Mouse (Mus musculus) forebrain, embryonic 16.5 days (tissue): ENCODE measurements around the gene Cpsf4l. TPM values are rescaled to one million over a fixed set of nuclear protein-coding genes. Genes with fewer than 3 reads are reported as not detected.

ENCODE experiments used
- ATAC-seq: fragments of 200-750 bp; cut with Nextera tagmentation; 2 replicates; pipeline ENCODE4 v1.8.0; 2017; ENCODE audit warnings: mild to moderate bottlenecking, moderate library complexity
- H3K27ac ChIP-seq: fragments of 300-500 bp; sonication (generic); 2 replicates; pipeline ENCODE4 v1.5.1; 2014; ENCODE audit warnings: low read length, control low read depth
- H3K27me3 ChIP-seq: fragments of 300-500 bp; sonication (generic); replicated peaks from 2 replicates; pipeline ENCODE4 v1.6.1; 2014; ENCODE audit warnings: low read length; ENCODE audit not compliant: control insufficient read depth, insufficient read depth
- H3K36me3 ChIP-seq: fragments of 300-500 bp; sonication (generic); 2 replicates; pipeline ENCODE4 v1.6.1; 2014; ENCODE audit not compliant: control insufficient read depth, insufficient read depth
- H3K4me1 ChIP-seq: fragments of 300-500 bp; sonication (generic); replicated peaks from 2 replicates; pipeline ENCODE4 v1.6.1; 2014; ENCODE audit warnings: low read length; ENCODE audit not compliant: control insufficient read depth, insufficient read depth
- H3K4me2 ChIP-seq: fragments of 300-500 bp; sonication (generic); 2 replicates; pipeline ENCODE4 v1.6.1; 2014; ENCODE audit warnings: mild to moderate bottlenecking, low read length, control low read depth
- H3K4me3 ChIP-seq: fragments of 300-500 bp; sonication (generic); replicated peaks from 2 replicates; pipeline ENCODE4 v1.5.1; 2014; ENCODE audit warnings: mild to moderate bottlenecking, low read length, control low read depth
- H3K9ac ChIP-seq: fragments of 300-500 bp; sonication (generic); replicated peaks from 2 replicates; pipeline ENCODE4 v1.6.1; 2014; ENCODE audit warnings: low read depth, low read length, control low read depth
- H3K9me3 ChIP-seq: fragments of 300-500 bp; sonication (generic); 2 replicates; pipeline ENCODE4 v1.6.1; 2016; ENCODE audit warnings: low read length; ENCODE audit not compliant: control insufficient read depth
- WGBS: fragments of 180-500 bp; shearing (Covaris S2); extraction: QIAGEN DNeasy Blood & Tissue Kit; methylation state at CpG from one replicate; pipeline ENCODE4 v1.1.7; 2014; 5-methylcytosine and 5-hydroxymethylcytosine counted together
- polyA plus RNA-seq: library from polyadenylated mRNA; unstranded; fragments of >200 nt; fragmentation: Nextera tagmentation; extraction: Ambion mirVana; gene quantifications from 2 replicates; pipeline ENCODE4 v1.2.1, GENCODE M21; 2015

Gene Cpsf4l
- polyA plus RNA-seq, 1 experiment from 2014 or later: 0.32 TPM

DNA sequence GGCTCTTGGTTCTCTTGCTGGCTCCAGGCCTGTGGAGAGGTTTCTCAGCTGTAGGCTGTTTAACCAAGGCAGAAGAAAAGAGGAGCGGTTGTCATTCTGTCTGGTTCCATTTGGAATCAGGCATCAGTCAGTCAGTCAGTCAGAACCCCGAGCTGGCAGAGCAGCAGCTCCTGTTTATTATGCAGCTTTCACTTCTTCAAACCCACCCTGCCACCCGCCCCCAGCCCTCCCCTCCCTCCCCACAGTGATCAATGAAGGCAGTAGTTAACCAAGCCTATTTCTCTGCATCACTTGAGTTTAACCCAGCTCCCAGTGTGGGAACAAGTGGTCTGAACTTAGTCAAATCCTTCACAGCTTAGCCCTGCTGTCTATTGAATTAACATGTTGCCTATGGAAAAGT lies 18.0 kb downstream of the Cpsf4l start:
- Histone ChIP-seq H3K4me1 (peaks cover 3% of the 10 kb centered on the region), H3K27ac (no peak overlapping the region), H3K9ac (no peak overlapping the region), H3K9me3 (no peaks in the 10 kb centered on the region; the same call in 1 of the 2 replicates), H3K4me2 (no peak overlapping the region), H3K36me3 (peaks cover 45% of the 10 kb centered on the region), H3K4me3 (no peak overlapping the region), H3K27me3 (no peaks in the 10 kb centered on the region)
- 64% methylated on average over 3 of the region's 3 CpGs for WGBS
- no peak for ATAC-seq

DNA sequence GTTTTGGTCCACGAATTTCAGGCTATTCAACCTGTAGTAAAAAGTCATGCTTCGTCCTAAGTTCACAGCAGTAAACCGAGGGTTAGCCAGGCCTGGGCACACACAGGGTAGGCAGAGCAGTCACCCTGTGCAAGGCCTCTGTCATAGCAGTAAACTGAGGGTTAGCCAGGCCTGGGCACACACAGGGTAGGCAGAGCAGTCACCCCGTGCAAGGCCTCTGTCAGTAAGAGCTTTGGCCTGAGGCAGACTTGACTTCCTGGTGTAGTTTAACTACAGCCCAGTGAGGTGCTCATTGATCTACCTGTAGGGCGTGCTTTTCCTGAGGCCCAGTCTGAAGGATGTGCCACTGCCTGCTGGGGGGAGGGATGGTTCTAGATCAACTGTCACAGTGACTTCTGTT lies 18.5 kb downstream of the Cpsf4l start:
- Histone ChIP-seq H3K27me3 (no peaks in the 10 kb centered on the region), H3K4me2 (no peak overlapping the region), H3K4me1 (peaks cover 8% of the 10 kb centered on the region), H3K36me3 (peaks cover 42% of the 10 kb centered on the region), H3K4me3 (no peak overlapping the region), H3K27ac (no peak overlapping the region), H3K9ac (no peak overlapping the region), H3K9me3 (no peaks in the 10 kb centered on the region; the same call in 1 of the 2 replicates)
- 85% methylated on average over 5 of the region's 5 CpGs for WGBS
- no peak for ATAC-seq

DNA sequence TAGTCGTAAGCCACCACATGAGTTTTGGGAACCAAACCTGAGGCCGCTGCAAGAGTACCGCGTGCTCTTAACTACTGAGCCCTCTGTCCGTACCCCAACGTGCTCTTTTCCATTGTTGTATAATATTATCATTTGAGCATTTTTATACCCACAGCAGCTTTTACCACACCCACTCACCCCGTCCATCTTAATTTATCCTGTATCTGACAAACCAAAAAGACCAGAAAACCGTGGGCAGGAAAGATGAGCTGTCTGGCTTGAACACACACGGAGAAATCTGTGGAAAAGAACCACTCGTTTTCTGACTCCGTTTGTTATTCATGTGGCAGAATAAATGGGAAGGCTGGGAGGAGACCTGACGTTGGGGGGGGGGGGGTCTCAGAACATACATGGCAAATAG lies 19.3 kb downstream of the Cpsf4l start:
- ATAC-seq: no peak
- peaks cover 37% of the 10 kb centered on the region for H3K36me3 ChIP-seq
- H3K4me2 ChIP-seq: no peak overlapping the region
- no peak overlapping the region for H3K27ac ChIP-seq
- H3K4me3 ChIP-seq: no peak overlapping the region
- H3K9ac ChIP-seq: no peak overlapping the region
- no peaks in the 10 kb centered on the region for H3K27me3 ChIP-seq
- no peaks in the 10 kb centered on the region for H3K9me3 ChIP-seq
- peaks cover 14% of the 10 kb centered on the region for H3K4me1 ChIP-seq
- WGBS: 94% methylated on average over 12 of the region's 12 CpGs

DNA sequence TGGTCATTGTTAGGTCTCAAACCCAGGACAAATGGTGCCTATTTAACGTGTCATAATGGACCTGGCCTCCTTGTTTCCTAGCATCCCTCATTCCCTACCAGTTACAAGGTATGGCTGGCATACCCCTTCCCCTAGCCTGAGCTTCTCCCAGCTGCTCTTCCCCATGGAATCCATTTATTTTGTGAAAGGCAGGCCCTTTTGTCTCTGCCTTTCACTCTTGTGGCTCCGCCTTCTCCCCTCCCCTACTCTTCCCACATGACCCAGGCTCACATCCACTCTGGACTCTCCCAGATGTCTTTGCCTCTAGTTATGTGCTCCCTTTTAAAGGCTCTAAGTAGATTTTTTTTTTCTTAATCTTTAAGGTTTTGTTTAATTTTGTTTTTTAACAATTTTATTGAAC lies 22.8 kb downstream of the Cpsf4l start:
- ATAC-seq: no peak
- H3K4me2 ChIP-seq: no peak overlapping the region
- H3K36me3 ChIP-seq: peaks cover 20% of the 10 kb centered on the region

DNA sequence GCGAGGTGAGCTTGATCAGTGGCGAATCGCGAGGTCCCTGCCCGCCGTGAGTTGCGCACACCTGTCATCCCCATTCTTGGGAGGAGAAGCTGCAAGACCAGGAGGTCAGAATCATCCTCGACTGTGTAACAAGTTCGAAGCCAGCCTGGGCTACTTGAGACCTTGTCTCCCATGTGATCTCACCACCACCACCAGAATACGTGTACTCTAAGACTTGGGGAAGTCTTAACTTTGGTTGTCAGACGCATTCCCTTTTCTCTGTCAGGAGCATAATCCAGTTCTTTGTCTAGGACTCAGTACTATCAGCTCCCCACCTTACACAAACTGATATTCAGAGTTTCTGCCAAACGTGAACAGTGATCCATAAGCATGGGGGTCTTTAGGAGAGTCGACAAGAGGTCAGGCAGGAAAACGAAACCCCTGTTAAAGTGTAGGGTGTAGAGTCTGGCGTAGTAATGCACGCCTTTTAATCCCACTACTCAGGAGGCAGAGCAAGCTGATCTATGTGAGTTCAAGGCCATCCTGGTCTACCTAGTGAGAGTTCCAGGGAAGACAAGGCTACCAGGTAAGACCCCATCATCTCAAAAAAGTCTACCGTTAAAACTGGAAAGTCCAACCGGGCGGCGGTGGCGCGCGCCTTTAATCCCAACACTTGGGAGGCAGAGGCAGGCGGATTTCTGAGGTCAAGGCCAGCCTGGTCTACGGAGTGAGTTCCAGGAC lies 24.9 kb downstream of the Cpsf4l start:
- Histone ChIP-seq H3K27ac (peak overlapping the region; percentile 91; the same call in 1 of the 2 replicates), H3K4me1 (peaks cover 41% of the 10 kb centered on the region), H3K4me3 (peak overlapping the region; percentile 85), H3K27me3 (no peaks in the 10 kb centered on the region), H3K9ac (peak overlapping the region; percentile 80), H3K36me3 (peaks cover 18% of the 10 kb centered on the region), H3K4me2 (peak overlapping the region; percentile 76), H3K9me3 (no peaks in the 10 kb centered on the region)
- WGBS: 42% methylated on average over 25 of the region's 25 CpGs
- no peak; the same call in 1 of the 2 replicates for ATAC-seq

More for the DNA sequence above, 22.8 kb downstream of the Cpsf4l start:
- H3K9ac ChIP-seq: no peak overlapping the region; the same call in 1 of the 2 replicates
- peaks cover 34% of the 10 kb centered on the region for H3K4me1 ChIP-seq
- no peak overlapping the region for H3K4me3 ChIP-seq
- no peaks in the 10 kb centered on the region for H3K27me3 ChIP-seq
- no peaks in the 10 kb centered on the region for H3K9me3 ChIP-seq
- no peak overlapping the region for H3K27ac ChIP-seq
- 43% methylated on average over 2 of the region's 2 CpGs for WGBS

DNA sequence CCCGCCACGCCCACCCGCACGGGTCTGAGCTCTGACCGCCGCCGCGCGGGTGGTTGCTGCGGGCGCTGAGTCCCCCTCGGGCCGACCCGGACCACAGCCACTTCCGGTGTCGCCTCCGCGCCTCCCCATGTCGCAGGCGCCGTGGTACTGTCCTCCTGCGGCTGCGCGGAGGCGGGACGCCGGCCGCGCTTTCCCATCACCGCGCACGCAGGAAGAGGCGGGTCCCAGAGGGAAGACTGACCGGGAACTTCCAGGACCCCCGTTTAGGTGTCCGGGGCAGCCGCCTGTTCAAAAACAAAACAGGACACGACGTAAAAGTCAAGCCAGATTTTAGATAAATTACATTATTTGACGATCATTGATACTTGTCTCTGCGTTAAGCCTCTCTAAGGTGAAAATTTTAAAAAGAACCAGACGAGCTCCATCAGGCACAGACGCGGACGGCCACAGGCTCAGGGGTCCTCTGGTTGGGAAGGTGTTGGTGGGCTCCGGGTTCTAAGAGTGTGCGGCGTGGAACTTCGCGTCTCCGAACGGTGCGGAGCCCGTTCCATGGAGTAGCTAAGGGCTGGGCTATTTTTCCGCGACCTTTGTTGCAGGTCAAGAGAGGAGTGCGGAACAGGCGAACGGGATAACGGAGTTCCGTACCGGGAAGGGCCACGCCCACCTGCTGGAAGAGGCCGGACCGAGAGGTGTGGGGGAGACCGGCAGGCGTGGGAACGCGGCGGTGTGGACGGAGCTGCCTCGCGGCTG lies 25.7 kb downstream of the Cpsf4l start, which contains the start of the genes Fam104a and D11Wsu47e:
TSS of gene Fam104a (minus strand) at position 199 of the 750 bp plus-strand sequence.
TSS of gene D11Wsu47e (plus strand) at position 456 of the 750 bp plus-strand sequence.
- Histone ChIP-seq H3K9ac (peak within 1 kb of the TSS; percentile 83), H3K4me3 (peak within 1 kb of the TSS; percentile 85), H3K36me3 (peaks cover 12% of the 10 kb centered on the region), H3K9me3 (no peaks in the 10 kb centered on the region), H3K27ac (peak within 1 kb of the TSS; percentile 91), H3K4me2 (peak within 1 kb of the TSS; percentile 94), H3K4me1 (peaks cover 41% of the 10 kb centered on the region), H3K27me3 (no peaks in the 10 kb centered on the region)
- 0% methylated on average over 73 of the region's 73 CpGs for WGBS
- peak; percentile 97 for ATAC-seq

DNA sequence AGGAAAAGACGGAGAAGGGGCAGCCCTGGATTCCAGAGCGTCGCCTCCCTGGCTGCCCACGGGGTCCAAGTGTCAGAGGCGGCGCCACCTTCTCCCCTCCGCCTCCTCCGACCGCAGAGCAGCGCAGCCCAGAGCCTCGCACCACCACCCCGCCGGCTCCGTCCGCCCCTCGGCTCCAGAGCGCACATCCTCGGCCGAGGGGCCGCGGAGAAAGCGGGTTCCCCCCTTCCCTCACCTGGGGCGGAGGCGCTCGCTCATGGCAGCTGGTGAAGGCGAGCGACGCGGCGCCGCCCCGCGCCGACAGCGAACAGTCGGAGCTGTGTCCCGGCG lies 26.2 kb downstream of the Cpsf4l start:
- H3K4me2 ChIP-seq: peak overlapping the region; percentile 94
- ATAC-seq: no peak; the same call in 1 of the 2 replicates
- H3K27me3 ChIP-seq: no peaks in the 10 kb centered on the region
- H3K9ac ChIP-seq: peak overlapping the region; percentile 83
- peak overlapping the region; percentile 85 for H3K4me3 ChIP-seq
- peak overlapping the region; percentile 91 for H3K27ac ChIP-seq
- H3K9me3 ChIP-seq: no peaks in the 10 kb centered on the region
- peaks cover 7% of the 10 kb centered on the region for H3K36me3 ChIP-seq
- WGBS: 0% methylated on average over 31 of the region's 38 CpGs
- H3K4me1 ChIP-seq: peaks cover 41% of the 10 kb centered on the region

DNA sequence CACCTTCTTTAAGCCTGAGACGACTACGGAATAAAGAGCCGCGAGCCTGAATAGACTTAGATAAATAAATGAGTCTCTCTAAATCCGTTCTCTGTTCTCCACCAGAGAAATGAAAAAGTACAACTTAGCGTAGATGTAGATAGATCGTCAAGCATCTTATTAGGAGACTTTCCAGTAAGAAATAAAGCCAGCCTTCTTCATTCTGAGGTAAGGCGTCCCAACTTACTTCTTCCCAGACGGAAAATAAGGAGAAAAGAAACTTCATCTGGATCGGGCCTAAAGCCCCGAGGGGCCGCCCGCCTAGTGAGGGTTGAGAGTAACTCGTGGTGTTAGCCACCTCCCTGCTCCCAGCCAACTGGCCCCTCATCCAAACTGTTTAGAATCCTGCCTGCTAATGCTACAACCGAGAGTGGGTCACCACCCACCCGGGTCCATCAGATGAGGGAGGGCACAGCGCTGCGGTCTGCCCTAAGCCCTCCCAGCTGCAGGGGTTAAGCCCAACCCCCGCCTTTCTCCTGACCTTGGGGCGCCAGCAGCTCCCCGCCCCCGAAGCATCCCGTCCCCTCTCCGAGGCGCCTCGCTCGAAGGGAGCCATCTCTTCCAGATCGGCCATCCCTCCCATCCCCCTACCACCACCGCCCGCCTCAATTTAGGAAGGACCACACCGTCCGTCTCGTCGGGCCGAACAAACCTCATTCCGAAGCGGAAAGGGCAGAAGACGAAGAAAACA lies 26.8 kb downstream of the Cpsf4l start:
- Histone ChIP-seq H3K9me3 (no peaks in the 10 kb centered on the region), H3K9ac (peak overlapping the region; percentile 83), H3K27ac (peak overlapping the region; percentile 91), H3K36me3 (peaks cover 2% of the 10 kb centered on the region), H3K27me3 (no peaks in the 10 kb centered on the region), H3K4me1 (peaks cover 43% of the 10 kb centered on the region), H3K4me3 (peak overlapping the region; percentile 85), H3K4me2 (peak overlapping the region; percentile 94)
- WGBS: 2% methylated on average over 38 of the region's 38 CpGs
- ATAC-seq: peak; percentile 9

DNA sequence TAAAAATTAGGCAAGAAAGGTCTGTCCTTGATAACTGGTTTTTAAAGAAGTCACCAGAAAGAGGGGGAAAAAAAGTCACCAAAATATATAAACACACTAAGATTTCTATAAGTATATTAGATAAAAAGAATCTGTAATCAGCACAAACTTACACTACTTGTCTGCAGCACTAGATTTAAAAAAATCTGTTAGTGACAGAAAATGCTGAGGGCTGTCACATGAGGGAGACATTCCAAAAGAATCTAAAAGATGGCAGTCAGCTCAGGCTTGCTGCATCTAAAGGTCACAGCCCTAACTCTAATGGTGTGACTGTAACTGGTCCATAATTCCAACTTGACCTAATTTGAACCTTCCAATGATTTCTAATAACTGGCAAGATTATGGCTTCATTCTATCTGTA lies 27.8 kb downstream of the Cpsf4l start:
- H3K36me3 ChIP-seq: 0 out of 2 replicates have a peak, but pooled peaks cover 2% of the 10 kb centered on the region
- H3K27me3 ChIP-seq: no peaks in the 10 kb centered on the region
- no peak overlapping the region for H3K4me3 ChIP-seq
- H3K4me1 ChIP-seq: peaks cover 44% of the 10 kb centered on the region
- no peaks in the 10 kb centered on the region for H3K9me3 ChIP-seq
- no peak overlapping the region for H3K9ac ChIP-seq
- no peak overlapping the region; the same call in 1 of the 2 replicates for H3K27ac ChIP-seq
- ATAC-seq: no peak
- no peak overlapping the region; the same call in 1 of the 2 replicates for H3K4me2 ChIP-seq
